Comparison of ENCODE assay signal across 21 mouse cellular contexts in genomic region chr17:45053371-45053770, GRCm38 (mm10).
A peak's percentile ranks its signal among the peaks of the same experiment; 100 is the strongest.
DNase-seq lines count a peak whose midpoint lies in the region; ATAC-seq and TF ChIP-seq lines count a peak whose summit lies in the region.
"Had no signal": no experiment of that assay in that cellular context is flagged by ENCODE, and none has a peak within 500 bp of the region (broad histone marks: within the 10 kb centered on the region; RNA-seq: fewer than 3 reads in every experiment).

No protein-coding gene starts in this region.

- no peaks in the 10 kb centered on the region for H3K27me3 ChIP-seq in cerebellum, adult 2 months (ENCODE audit: control insufficient read depth, insufficient read depth, low read length)
- no peaks in the 10 kb centered on the region for H3K27me3 ChIP-seq in embryonic facial prominence, embryonic 13.5 days
- no peaks in the 10 kb centered on the region for H3K27me3 ChIP-seq in embryonic facial prominence, embryonic 10.5 days (replicated peaks; ENCODE audit: low read depth, poor library complexity, severe bottlenecking)
- H3K27me3 ChIP-seq: CH12.LX, Patski had no signal

- H3K4me3 ChIP-seq in cerebellum, adult 2 months (replicated peaks; ENCODE audit: insufficient read depth, low read depth, low read length): no peak overlapping the region
- H3K4me3 ChIP-seq in embryonic facial prominence, embryonic 13.5 days: no peak overlapping the region
- no peak overlapping the region for H3K4me3 ChIP-seq in embryonic facial prominence, embryonic 10.5 days

- no peak for TF ChIP-seq POLR2A in cerebellum, adult 2 months (IDR thresholded peaks at IDR 0.05; ENCODE audit: borderline replicate concordance, insufficient read depth, low read length)

- no peak overlapping the region for H3K9ac ChIP-seq in embryonic facial prominence, embryonic 13.5 days

- WGBS in cerebellum, adult 2 months: 76% methylated on average over 3 of the region's 3 CpGs
- WGBS in embryonic facial prominence, embryonic 13.5 days: 84% methylated on average over 3 of the region's 3 CpGs
- 83% methylated on average over 3 of the region's 3 CpGs for WGBS in embryonic facial prominence, embryonic 10.5 days

- no peaks in the 10 kb centered on the region for H3K36me3 ChIP-seq in embryonic facial prominence, embryonic 13.5 days
- no peaks in the 10 kb centered on the region for H3K36me3 ChIP-seq in embryonic facial prominence, embryonic 10.5 days (replicated peaks)
- H3K36me3 ChIP-seq: G1E had no signal

- H3K27ac ChIP-seq in cerebellum, adult 2 months (ENCODE audit: insufficient read depth, low read length): no peak overlapping the region
- H3K27ac ChIP-seq in embryonic facial prominence, embryonic 13.5 days: peak overlapping the region; percentile 85
- no peak overlapping the region for H3K27ac ChIP-seq in embryonic facial prominence, embryonic 10.5 days (replicated peaks)

- no peaks in the 10 kb centered on the region for H3K9me3 ChIP-seq in embryonic facial prominence, embryonic 13.5 days
- no peaks in the 10 kb centered on the region for H3K9me3 ChIP-seq in embryonic facial prominence, embryonic 10.5 days
- H3K9me3 ChIP-seq: G1E had no signal

- no peaks in the 10 kb centered on the region for H3K4me1 ChIP-seq in cerebellum, adult 2 months (ENCODE audit: control insufficient read depth, insufficient read depth, low read length)
- peaks cover 61% of the 10 kb centered on the region for H3K4me1 ChIP-seq in embryonic facial prominence, embryonic 13.5 days
- peaks cover 13% of the 10 kb centered on the region; the same call in 1 of the 2 replicates for H3K4me1 ChIP-seq in embryonic facial prominence, embryonic 10.5 days

- no peak for ATAC-seq in embryonic facial prominence, embryonic 13.5 days (ENCODE audit: insufficient number of reproducible peaks, insufficient read depth, low FRiP score, low TSS enrichment, low read depth)
- ATAC-seq: activated CD4-positive, CD25-positive, alpha-beta regulatory T cell, adult 4 months; CD4-positive, CD25-positive, alpha-beta regulatory T cell, adult 4 months; Patski had no signal

- DNase-seq in cerebellum, postnatal 10 days: peak; percentile 57 to 68
- no peak for DNase-seq in cerebellum, postnatal 4 days (ENCODE audit: low spot score in 2 of 2)
- peak; percentile 45 to 59 for DNase-seq in cerebellum, postnatal 14 days
- no peak for DNase-seq in cerebellum, adult 2 months
- DNase-seq in embryonic facial prominence, embryonic 10.5 days (ENCODE audit: low spot score): no peak
- DNase-seq: adrenal gland, adult 2 months; adrenal gland, adult 8-10 months; adrenal gland, postnatal 10 days; adrenal gland, postnatal 14 days; adrenal gland, postnatal 25 days; adrenal gland, postnatal 36 days; B cell, adult 2 months; cerebellum, adult 11 months; cerebellum, adult 11-12 months; cerebellum, adult 18-20 months had no signal

- no peak for TF ChIP-seq CTCF in cerebellum, adult 2 months (IDR thresholded peaks at IDR 0.05; ENCODE audit: borderline replicate concordance, insufficient read depth, low read depth, low read length)

- H3K4me2 ChIP-seq in embryonic facial prominence, embryonic 13.5 days: no peak overlapping the region

Comparison
In these comparisons a context has a peak if more than half of its experiments do, and no peak if none do; other contexts are left out.
1. DNase-seq: peak in cerebellum, postnatal 10 days (2 of 2) and cerebellum, postnatal 14 days (2 of 2); none in cerebellum, postnatal 4 days (0 of 2), cerebellum, adult 2 months (0 of 2) and embryonic facial prominence, embryonic 10.5 days (single experiment).